Mouse (Mus musculus) ZHBTc4 (cell line): ENCODE measurements around the gene Kctd11.
A peak's percentile ranks its signal among the peaks of the same experiment; 100 is the strongest.

Experiments
- DNase-seq: peaks from one replicate; pipeline ENCODE4 v3.0.0-alpha.2; 2011; ENCODE audit warnings: low read depth, low spot score

The Kctd11 gene

GRCm38 (mm10) chr11:69849128-69849527 lies 32.1 kb downstream of the Kctd11 start:
- no peak for DNase-seq

- no peak for DNase-seq
These were observed 33.2 kb downstream of the Kctd11 start for GRCm38 (mm10) chr11:69848021-69848420.

- no peak for DNase-seq
These were observed 34.2 kb downstream of the Kctd11 start for GRCm38 (mm10) chr11:69846738-69847688.

- DNase-seq, result peak; percentile 96
These were observed 35.0 kb downstream of the Kctd11 start, which contains the start of gene Plscr3 for GRCm38 (mm10) chr11:69846198-69846680. Plscr3 (plus strand) TSS chr11:69846376.

- no peak for DNase-seq
These were observed 42.5 kb downstream of the Kctd11 start for GRCm38 (mm10) chr11:69838714-69839104.

- peak; percentile 99 for DNase-seq
These were observed 43.1 kb downstream of the Kctd11 start, which contains the start of gene Tmem256 for GRCm38 (mm10) chr11:69837952-69838713. Tmem256 (plus strand) TSS chr11:69838514.

GRCm38 (mm10) chr11:69837604-69837951 lies 43.6 kb downstream of the Kctd11 start, which contains the start of gene Nlgn2:
Nlgn2 (minus strand) TSS chr11:69837784.
- DNase-seq, result no peak

- no peak for DNase-seq
These were observed 44.3 kb downstream of the Kctd11 start for GRCm38 (mm10) chr11:69836703-69837576.

GRCm38 (mm10) chr11:69835966-69836335 lies 45.3 kb downstream of the Kctd11 start:
- DNase-seq, result no peak

GRCm38 (mm10) chr11:69835326-69835965 lies 45.8 kb downstream of the Kctd11 start:
- DNase-seq, result no peak

GRCm38 (mm10) chr11:69834001-69834549 lies 47.1 kb downstream of the Kctd11 start:
- peak; percentile 84 for DNase-seq

GRCm38 (mm10) chr11:69833554-69833953 lies 47.7 kb downstream of the Kctd11 start:
- no peak for DNase-seq

GRCm38 (mm10) chr11:69828832-69829231 lies 52.4 kb downstream of the Kctd11 start:
- peak; percentile 36 for DNase-seq
